Mouse (Mus musculus): ENCODE data around the gene Slc25a20. TPM values are rescaled to one million over a fixed set of nuclear protein-coding genes. Genes with fewer than 3 reads are reported as not detected.
A peak's percentile ranks its signal among the peaks of the same experiment; 100 is the strongest.

Slc25a20 gene
- total and polyA plus RNA-seq, 2 experiments: 52.5 to 118 TPM

DNA sequence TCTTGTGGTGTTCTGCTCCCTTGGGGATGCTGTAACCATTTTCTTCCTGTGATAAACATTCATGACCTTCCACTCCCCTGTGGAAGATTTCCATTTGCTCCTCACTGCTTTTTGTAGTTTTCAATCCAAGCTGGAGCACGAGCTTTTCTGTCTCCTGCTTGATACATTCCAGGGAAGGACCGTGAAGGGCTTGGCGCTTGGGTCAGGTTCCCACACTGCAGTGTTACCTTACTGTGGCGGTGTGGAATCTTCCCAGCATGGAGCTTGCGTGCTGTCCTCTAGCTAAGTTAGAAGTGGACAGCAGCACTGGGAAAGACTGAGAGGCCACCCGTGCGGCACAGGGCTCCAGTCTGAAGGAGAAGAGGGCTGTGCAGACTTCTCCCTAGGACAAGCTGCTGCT lies 42.7 kb downstream of the Slc25a20 start:
- 81% methylated on average over 7 of the region's 7 CpGs for WGBS
- no peak overlapping the region for H3K4me3 ChIP-seq (ENCODE audit: insufficient read depth, low read depth, low read length)
- TF ChIP-seq POLR2A (IDR thresholded peaks at IDR 0.05; ENCODE audit: extremely low read depth, insufficient read depth, low read length) (no peak), CTCF (IDR thresholded peaks at IDR 0.05; ENCODE audit: low read depth, low read length) (no peak)
- H3K36me3 ChIP-seq (ENCODE audit: control insufficient read depth, insufficient read depth, low read length): no peaks in the 10 kb centered on the region
- H3K27me3 ChIP-seq (ENCODE audit: control insufficient read depth, insufficient read depth, low read length): no peaks in the 10 kb centered on the region
- no peak overlapping the region for H3K9ac ChIP-seq (ENCODE audit: low read depth, low read length)
- peaks cover 9% of the 10 kb centered on the region; the same call in 1 of the 2 replicates for H3K4me1 ChIP-seq (ENCODE audit: control insufficient read depth, insufficient read depth, low read length)
- peaks cover 24% of the 10 kb centered on the region for H3K79me2 ChIP-seq (ENCODE audit: control insufficient read depth, insufficient read depth, low read length)
- no peak overlapping the region for H3K27ac ChIP-seq (replicated peaks; ENCODE audit: insufficient read depth, low read depth, low read length)
- no peak for DNase-seq (ENCODE audit: extremely low read depth, low read depth, low spot score)

DNA sequence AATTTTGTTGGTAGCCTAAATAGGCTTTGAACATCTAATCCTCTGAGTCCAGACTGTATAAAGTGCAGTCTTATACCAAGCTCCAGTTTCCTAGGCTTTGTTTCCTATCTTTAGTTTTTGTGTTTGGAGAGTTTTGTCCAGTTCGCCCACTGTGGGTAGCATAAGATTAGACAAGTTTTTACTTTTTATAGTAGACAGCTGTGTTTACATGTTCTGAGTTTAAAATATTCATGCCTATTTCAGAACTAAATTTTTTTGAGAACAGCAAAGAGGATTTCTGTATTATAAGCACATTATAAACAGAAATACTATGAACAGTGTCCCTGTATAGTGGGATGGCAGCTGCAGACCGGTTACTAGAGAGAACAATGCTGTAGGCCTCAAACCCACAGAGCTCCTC lies 45.3 kb downstream of the Slc25a20 start:
- 90% methylated on average over 2 of the region's 2 CpGs for WGBS
- no peak for DNase-seq (ENCODE audit: extremely low read depth, low read depth, low spot score)

DNA sequence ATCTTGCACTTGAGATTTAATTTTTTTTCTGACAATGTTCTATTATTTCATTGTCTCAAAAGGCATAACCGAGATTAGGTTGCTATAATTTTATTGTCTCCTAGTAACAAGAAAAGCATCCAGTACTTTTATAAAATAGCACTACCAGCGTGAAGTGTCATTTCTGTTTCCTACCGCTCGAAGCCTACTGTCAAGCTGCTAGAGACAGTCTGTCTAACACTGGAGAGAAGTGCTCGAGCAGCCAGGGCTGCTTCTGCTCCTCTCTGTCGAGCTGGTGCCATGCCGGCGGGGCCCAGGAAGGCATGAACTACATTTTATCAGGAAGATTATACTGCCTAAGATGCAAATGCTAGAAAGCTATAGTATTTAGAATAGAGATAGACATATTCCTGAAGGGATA lies 46.9 kb downstream of the Slc25a20 start:
- H3K4me3 ChIP-seq (ENCODE audit: insufficient read depth, low read depth, low read length): no peak overlapping the region
- peaks cover 2% of the 10 kb centered on the region for H3K4me1 ChIP-seq (ENCODE audit: control insufficient read depth, insufficient read depth, low read length)
- H3K27ac ChIP-seq (replicated peaks; ENCODE audit: insufficient read depth, low read depth, low read length): no peak overlapping the region
- no peaks in the 10 kb centered on the region for H3K27me3 ChIP-seq (ENCODE audit: control insufficient read depth, insufficient read depth, low read length)
- no peak for TF ChIP-seq POLR2A (IDR thresholded peaks at IDR 0.05; ENCODE audit: extremely low read depth, insufficient read depth, low read length)
- no peak for TF ChIP-seq CTCF (IDR thresholded peaks at IDR 0.05; ENCODE audit: low read depth, low read length)
- no peaks in the 10 kb centered on the region for H3K36me3 ChIP-seq (ENCODE audit: control insufficient read depth, insufficient read depth, low read length)
- H3K79me2 ChIP-seq (ENCODE audit: control insufficient read depth, insufficient read depth, low read length): peaks cover 23% of the 10 kb centered on the region
- H3K9ac ChIP-seq (ENCODE audit: low read depth, low read length): no peak overlapping the region
- WGBS: 96% methylated on average over 8 of the region's 8 CpGs
- DNase-seq (ENCODE audit: extremely low read depth, low read depth, low spot score): no peak

More for the DNA sequence above, 45.3 kb downstream of the Slc25a20 start:
- no peak for TF ChIP-seq POLR2A (IDR thresholded peaks at IDR 0.05; ENCODE audit: extremely low read depth, insufficient read depth, low read length)
- Histone ChIP-seq H3K9ac (ENCODE audit: low read depth, low read length) (no peak overlapping the region), H3K4me1 (ENCODE audit: control insufficient read depth, insufficient read depth, low read length) (peaks cover 8% of the 10 kb centered on the region), H3K79me2 (ENCODE audit: control insufficient read depth, insufficient read depth, low read length) (peaks cover 25% of the 10 kb centered on the region), H3K4me3 (ENCODE audit: insufficient read depth, low read depth, low read length) (no peak overlapping the region), H3K36me3 (ENCODE audit: control insufficient read depth, insufficient read depth, low read length) (no peaks in the 10 kb centered on the region), H3K27ac (replicated peaks; ENCODE audit: insufficient read depth, low read depth, low read length) (no peak overlapping the region), H3K27me3 (ENCODE audit: control insufficient read depth, insufficient read depth, low read length) (no peaks in the 10 kb centered on the region)

DNA sequence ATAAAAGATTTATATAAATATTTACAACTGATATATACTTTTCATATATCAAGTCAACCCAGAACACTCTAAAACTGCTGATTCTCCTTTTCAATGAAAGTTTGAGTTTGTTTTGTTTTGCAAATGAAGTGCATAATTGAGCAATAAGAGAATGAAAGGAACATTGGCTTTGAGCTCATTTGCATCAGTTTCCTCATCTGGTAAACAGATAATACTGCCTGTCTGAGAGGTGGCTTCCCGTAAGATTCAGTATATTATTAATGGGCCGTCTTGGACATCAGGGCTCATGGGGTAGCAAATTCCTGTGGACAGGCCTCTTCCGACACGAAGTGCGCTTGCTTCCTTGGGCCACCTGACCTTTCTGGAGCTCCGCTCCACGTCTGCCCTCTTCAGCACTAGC lies 48.9 kb downstream of the Slc25a20 start:
- H3K36me3 ChIP-seq (ENCODE audit: control insufficient read depth, insufficient read depth, low read length): no peaks in the 10 kb centered on the region; the same call in 1 of the 2 replicates
- peak; percentile 59 for DNase-seq (ENCODE audit: extremely low read depth, low read depth, low spot score)
- H3K27me3 ChIP-seq (ENCODE audit: control insufficient read depth, insufficient read depth, low read length): no peaks in the 10 kb centered on the region
- H3K9ac ChIP-seq (ENCODE audit: low read depth, low read length): no peak overlapping the region
- H3K27ac ChIP-seq (replicated peaks; ENCODE audit: insufficient read depth, low read depth, low read length): no peak overlapping the region
- peaks cover 14% of the 10 kb centered on the region for H3K79me2 ChIP-seq (ENCODE audit: control insufficient read depth, insufficient read depth, low read length)
- WGBS: 73% methylated on average over 7 of the region's 7 CpGs
- TF ChIP-seq POLR2A (IDR thresholded peaks at IDR 0.05; ENCODE audit: extremely low read depth, insufficient read depth, low read length) (no peak), CTCF (IDR thresholded peaks at IDR 0.05; ENCODE audit: low read depth, low read length) (no peak)
- H3K4me1 ChIP-seq (ENCODE audit: control insufficient read depth, insufficient read depth, low read length): peaks cover 2% of the 10 kb centered on the region
- no peak overlapping the region for H3K4me3 ChIP-seq (ENCODE audit: insufficient read depth, low read depth, low read length)

DNA sequence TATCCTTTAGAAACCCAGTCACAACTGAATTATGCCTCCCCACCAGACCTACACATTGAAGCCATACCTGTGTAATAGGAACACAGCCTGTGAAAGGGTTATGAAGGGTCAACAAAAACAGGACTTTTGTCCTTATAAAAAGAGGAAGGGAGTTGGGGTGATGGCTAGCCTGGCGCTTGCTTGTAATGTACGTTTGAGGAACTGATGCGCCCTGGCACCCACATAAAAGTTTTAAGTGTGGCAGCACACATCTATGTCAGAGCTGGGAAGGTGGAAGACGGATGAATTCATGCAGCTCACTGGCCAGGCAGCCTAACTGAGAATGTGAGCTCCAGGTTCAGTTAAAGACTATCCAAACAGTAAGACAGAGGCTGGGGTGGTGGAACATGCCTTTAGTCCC lies 54.3 kb downstream of the Slc25a20 start:
- no peak overlapping the region for H3K4me3 ChIP-seq (ENCODE audit: insufficient read depth, low read depth, low read length)
- WGBS: 86% methylated on average over 4 of the region's 4 CpGs
- H3K27me3 ChIP-seq (ENCODE audit: control insufficient read depth, insufficient read depth, low read length): no peaks in the 10 kb centered on the region
- no peak overlapping the region for H3K27ac ChIP-seq (replicated peaks; ENCODE audit: insufficient read depth, low read depth, low read length)
- H3K9ac ChIP-seq (ENCODE audit: low read depth, low read length): no peak overlapping the region
- no peaks in the 10 kb centered on the region; the same call in 1 of the 2 replicates for H3K4me1 ChIP-seq (ENCODE audit: control insufficient read depth, insufficient read depth, low read length)
- no peak for DNase-seq (ENCODE audit: extremely low read depth, low read depth, low spot score)
- H3K36me3 ChIP-seq (ENCODE audit: control insufficient read depth, insufficient read depth, low read length): peaks cover 9% of the 10 kb centered on the region
- H3K79me2 ChIP-seq (ENCODE audit: control insufficient read depth, insufficient read depth, low read length): peaks cover 5% of the 10 kb centered on the region
- no peak for TF ChIP-seq CTCF (IDR thresholded peaks at IDR 0.05; ENCODE audit: low read depth, low read length)
- TF ChIP-seq POLR2A (IDR thresholded peaks at IDR 0.05; ENCODE audit: extremely low read depth, insufficient read depth, low read length): no peak

DNA sequence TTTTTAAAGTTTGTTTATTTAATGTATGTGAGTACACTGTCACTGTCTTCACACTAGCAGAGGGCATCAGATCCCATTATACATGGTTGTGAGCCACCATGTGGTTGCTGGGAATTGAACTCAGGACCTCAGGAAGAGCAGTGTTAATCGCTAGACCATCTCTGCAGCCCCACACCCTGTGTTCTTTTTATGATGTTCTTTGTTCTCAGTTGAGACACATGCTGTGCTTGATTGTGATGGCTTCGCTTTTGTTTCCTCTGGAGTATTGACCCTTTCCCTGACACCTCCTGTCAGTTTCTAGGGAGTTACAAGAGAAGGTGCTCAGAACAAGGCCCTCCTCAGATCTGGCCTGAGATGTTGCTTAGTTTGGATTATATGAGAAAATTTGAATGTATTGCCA lies 61.9 kb downstream of the Slc25a20 start:
- Histone ChIP-seq H3K79me2 (ENCODE audit: control insufficient read depth, insufficient read depth, low read length) (no peaks in the 10 kb centered on the region; the same call in 1 of the 2 replicates), H3K4me3 (ENCODE audit: insufficient read depth, low read depth, low read length) (no peak overlapping the region), H3K9ac (ENCODE audit: low read depth, low read length) (no peak overlapping the region), H3K36me3 (ENCODE audit: control insufficient read depth, insufficient read depth, low read length) (peaks cover 30% of the 10 kb centered on the region), H3K4me1 (ENCODE audit: control insufficient read depth, insufficient read depth, low read length) (no peaks in the 10 kb centered on the region), H3K27ac (replicated peaks; ENCODE audit: insufficient read depth, low read depth, low read length) (no peak overlapping the region), H3K27me3 (ENCODE audit: control insufficient read depth, insufficient read depth, low read length) (no peaks in the 10 kb centered on the region)
- WGBS: 86% methylated on average over 2 of the region's 2 CpGs
- DNase-seq (ENCODE audit: extremely low read depth, low read depth, low spot score): no peak
- no peak for TF ChIP-seq POLR2A (IDR thresholded peaks at IDR 0.05; ENCODE audit: extremely low read depth, insufficient read depth, low read length)
- TF ChIP-seq CTCF (IDR thresholded peaks at IDR 0.05; ENCODE audit: low read depth, low read length): no peak
